Mouse (Mus musculus): ENCODE measurements around the gene Lipi.

Lipi gene

GRCm38 (mm10) chr16:75585961-75586360 lies at the start of gene Lipi:
Lipi (minus strand) TSS chr16:75586061.
- DNase-seq (ENCODE audit: low spot score) = no peak

GRCm38 (mm10) chr16:75627862-75628261 lies 42.0 kb upstream of the Lipi start:
- DNase-seq (ENCODE audit: low spot score) = no peak

- DNase-seq (ENCODE audit: low spot score) = no peak
These were observed 31.9 kb upstream of the Lipi start for GRCm38 (mm10) chr16:75617651-75618349.

GRCm38 (mm10) chr16:75612561-75612960 lies 26.7 kb upstream of the Lipi start:
- DNase-seq (ENCODE audit: low spot score) = no peak

GRCm38 (mm10) chr16:75606415-75606814 lies 20.6 kb upstream of the Lipi start:
- DNase-seq (ENCODE audit: low spot score) = no peak

- DNase-seq (ENCODE audit: low spot score) = no peak
These were observed 7.8 kb upstream of the Lipi start for GRCm38 (mm10) chr16:75593501-75594183.

GRCm38 (mm10) chr16:75592671-75593500 lies 7.0 kb upstream of the Lipi start, which contains the start of gene Rbm11:
Rbm11 (plus strand) TSS chr16:75592844.
- DNase-seq (ENCODE audit: low spot score) = peak; percentile 86

GRCm38 (mm10) chr16:75586466-75586865 lies 605 bp upstream of the Lipi start:
- no peak for DNase-seq (ENCODE audit: low spot score)

- no peak for DNase-seq (ENCODE audit: low spot score)
These were observed 3.6 kb downstream of the Lipi start for GRCm38 (mm10) chr16:75582279-75582678.

GRCm38 (mm10) chr16:75562910-75563309 lies 23.0 kb downstream of the Lipi start:
- DNase-seq (ENCODE audit: low spot score) = no peak

- DNase-seq (ENCODE audit: low spot score) = no peak
These were observed 40.6 kb downstream of the Lipi start for GRCm38 (mm10) chr16:75545310-75545709.

- no peak for DNase-seq (ENCODE audit: low spot score)
These were observed 47.9 kb downstream of the Lipi start for GRCm38 (mm10) chr16:75537784-75538565.

GRCm38 (mm10) chr16:75531705-75532104 lies 54.2 kb downstream of the Lipi start:
- DNase-seq (ENCODE audit: low spot score) = no peak

- DNase-seq (ENCODE audit: low spot score) = no peak
These were observed 89.3 kb downstream of the Lipi start for GRCm38 (mm10) chr16:75496568-75496967.

All from testis, postnatal 14 days (tissue).